In the genomic region with DNA sequence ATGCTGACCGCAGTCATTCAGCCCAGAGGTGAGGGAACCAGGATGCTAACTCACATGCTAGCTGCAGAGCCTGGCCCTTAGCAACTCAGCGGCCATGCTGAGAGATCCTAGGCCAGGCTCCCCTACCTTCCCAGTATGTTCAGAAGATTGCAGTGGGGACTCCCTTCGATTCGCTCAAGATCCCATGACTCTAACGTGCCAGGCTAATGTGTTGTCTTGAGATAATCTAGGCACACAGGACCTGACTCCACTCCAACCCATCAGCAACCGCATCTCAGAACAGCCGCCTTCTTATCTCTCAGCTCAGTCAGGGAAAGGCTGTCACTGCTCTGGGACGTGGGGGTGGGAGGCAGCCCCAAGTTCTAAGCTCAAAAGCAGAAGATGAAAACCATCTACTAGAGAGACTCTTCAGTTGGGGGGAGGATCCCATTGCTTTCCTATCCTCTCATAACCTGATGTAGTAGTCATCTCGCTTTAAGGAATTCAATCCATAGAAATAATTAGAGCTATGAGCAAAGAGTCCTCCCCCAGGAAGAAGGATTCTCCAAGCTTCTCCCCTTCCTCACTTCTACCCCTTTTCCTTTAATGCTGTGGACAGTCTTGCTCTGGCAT, we compare ENCODE assay signal across 19 mouse cellular contexts.
DNase-seq lines count a peak whose midpoint lies in the region; ATAC-seq and TF ChIP-seq lines count a peak whose summit lies in the region.
"Had no signal": no experiment of that assay in that cellular context is flagged by ENCODE, and none has a peak within 500 bp of the region (broad histone marks: within the 10 kb centered on the region; RNA-seq: fewer than 3 reads in every experiment).

No protein-coding gene starts in this region.

- H3K9ac ChIP-seq in liver, embryonic 16.5 days (ENCODE audit: low read depth, low read length), result 0 out of 2 replicates have a peak overlapping the region, but pooled peaks have one; percentile 20
- H3K9ac ChIP-seq in stomach, postnatal 0 days (ENCODE audit: low read length), result no peak overlapping the region
- H3K9ac ChIP-seq in hindbrain, embryonic 16.5 days (ENCODE audit: low read depth, low read length), result no peak overlapping the region
- H3K9ac ChIP-seq: embryonic facial prominence, embryonic 15.5 days; limb, embryonic 13.5 days; midbrain, embryonic 12.5 days; neural tube, embryonic 15.5 days had no signal

- H3K4me3 ChIP-seq in erythroblast, embryonic 14.5 days (replicated peaks), result peak overlapping the region; percentile 4
- H3K4me3 ChIP-seq in liver, embryonic 16.5 days (ENCODE audit: low read depth, low read length), result no peak overlapping the region
- H3K4me3 ChIP-seq in stomach, postnatal 0 days (ENCODE audit: low read depth, low read length), result no peak overlapping the region
- H3K4me3 ChIP-seq in hindbrain, embryonic 16.5 days (ENCODE audit: low read length), result no peak overlapping the region
- H3K4me3 ChIP-seq: embryonic facial prominence, embryonic 15.5 days; limb, embryonic 13.5 days; midbrain, embryonic 12.5 days; neural tube, embryonic 15.5 days had no signal

- peak overlapping the region; percentile 34 for H3K4me2 ChIP-seq in liver, embryonic 16.5 days (ENCODE audit: low read depth, low read length)
- H3K4me2 ChIP-seq in stomach, postnatal 0 days (replicated peaks; ENCODE audit: low read depth), result no peak overlapping the region
- H3K4me2 ChIP-seq in hindbrain, embryonic 16.5 days (ENCODE audit: low read length), result no peak overlapping the region
- H3K4me2 ChIP-seq: embryonic facial prominence, embryonic 15.5 days; limb, embryonic 13.5 days; midbrain, embryonic 12.5 days; neural tube, embryonic 15.5 days had no signal

- TF ChIP-seq CTCF in stomach, postnatal 0 days (IDR thresholded peaks at IDR 0.05; ENCODE audit: low read depth), result no peak

- ATAC-seq in liver, embryonic 16.5 days (ENCODE audit: low read depth), result peak; percentile 95
- 0 out of 2 replicates have a peak, but pooled peaks have one; percentile 15 for ATAC-seq in stomach, postnatal 0 days (ENCODE audit: low FRiP score, low TSS enrichment)
- no peak for ATAC-seq in hindbrain, embryonic 16.5 days
- ATAC-seq: forebrain, embryonic 14.5 days; hindbrain, postnatal 0 days had no signal

- peak overlapping the region; percentile 83 for H3K27ac ChIP-seq in liver, embryonic 16.5 days (ENCODE audit: low read length)
- no peak overlapping the region for H3K27ac ChIP-seq in stomach, postnatal 0 days (replicated peaks)
- no peak overlapping the region for H3K27ac ChIP-seq in hindbrain, embryonic 16.5 days (ENCODE audit: low read depth, low read length)
- H3K27ac ChIP-seq: embryonic facial prominence, embryonic 15.5 days; hindbrain, postnatal 0 days; limb, embryonic 13.5 days; midbrain, embryonic 12.5 days; neural tube, embryonic 15.5 days had no signal

- no peak for TF ChIP-seq EP300 in stomach, postnatal 0 days (optimal IDR thresholded peaks at IDR 0.05)

- no peaks in the 10 kb centered on the region for H3K27me3 ChIP-seq in erythroblast, embryonic 14.5 days (ENCODE audit: control insufficient read depth)
- no peaks in the 10 kb centered on the region for H3K27me3 ChIP-seq in liver, embryonic 16.5 days (ENCODE audit: control insufficient read depth, insufficient read depth, low read depth, low read length)
- H3K27me3 ChIP-seq in stomach, postnatal 0 days (ENCODE audit: control insufficient read depth, insufficient read depth, low read length), result no peaks in the 10 kb centered on the region
- no peaks in the 10 kb centered on the region for H3K27me3 ChIP-seq in hindbrain, embryonic 16.5 days (replicated peaks; ENCODE audit: control insufficient read depth, insufficient read depth, low read length)
- H3K27me3 ChIP-seq: embryonic facial prominence, embryonic 15.5 days; neural tube, embryonic 15.5 days had no signal

- H3K4me1 ChIP-seq in erythroblast, embryonic 14.5 days (ENCODE audit: control insufficient read depth), result peaks cover 47% of the 10 kb centered on the region
- peaks cover 22% of the 10 kb centered on the region for H3K4me1 ChIP-seq in liver, embryonic 16.5 days (ENCODE audit: control insufficient read depth, low read depth, low read length)
- H3K4me1 ChIP-seq in stomach, postnatal 0 days (replicated peaks; ENCODE audit: control insufficient read depth, insufficient read depth), result no peaks in the 10 kb centered on the region
- H3K4me1 ChIP-seq in hindbrain, embryonic 16.5 days (ENCODE audit: control insufficient read depth, insufficient read depth, low read depth, low read length), result no peaks in the 10 kb centered on the region
- H3K4me1 ChIP-seq: embryonic facial prominence, embryonic 15.5 days; midbrain, embryonic 12.5 days; neural tube, embryonic 15.5 days had no signal

- DNase-seq in spleen, postnatal 36 days (ENCODE audit: low spot score in 2 of 2), result peak; percentile 16 to 32
- DNase-seq in spleen, postnatal 14 days (ENCODE audit: low spot score in 2 of 2), result no peak
- DNase-seq in stomach, postnatal 0 days (ENCODE audit: low spot score), result no peak
- DNase-seq in lung, postnatal 36 days, result no peak
- DNase-seq in thymus, postnatal 14 days, result no peak
- DNase-seq: adrenal gland, postnatal 10 days; cerebellum, adult 11-12 months; heart, adult 18-20 months; heart, postnatal 10 days; lung, postnatal 10 days had no signal

- WGBS in liver, embryonic 16.5 days (ENCODE audit: insufficient replicate concordance), result 13% methylated on average over 9 of the region's 9 CpGs
- WGBS in stomach, postnatal 0 days, result 69% methylated on average over 9 of the region's 9 CpGs
- WGBS in hindbrain, embryonic 16.5 days, result 85% methylated on average over 9 of the region's 9 CpGs

- no peaks in the 10 kb centered on the region; the same call in 1 of the 2 replicates for H3K9me3 ChIP-seq in erythroblast, embryonic 14.5 days (ENCODE audit: control insufficient read depth, low read length)
- no peaks in the 10 kb centered on the region for H3K9me3 ChIP-seq in liver, embryonic 16.5 days (replicated peaks; ENCODE audit: control insufficient read depth, low read length)
- no peaks in the 10 kb centered on the region for H3K9me3 ChIP-seq in stomach, postnatal 0 days (ENCODE audit: control insufficient read depth, low read length)
- H3K9me3 ChIP-seq in hindbrain, embryonic 16.5 days (ENCODE audit: control insufficient read depth, low read length), result no peaks in the 10 kb centered on the region
- H3K9me3 ChIP-seq: embryonic facial prominence, embryonic 15.5 days; limb, embryonic 13.5 days; midbrain, embryonic 12.5 days; neural tube, embryonic 15.5 days had no signal

- H3K36me3 ChIP-seq in erythroblast, embryonic 14.5 days (ENCODE audit: control insufficient read depth), result no peaks in the 10 kb centered on the region
- H3K36me3 ChIP-seq in liver, embryonic 16.5 days (ENCODE audit: control insufficient read depth, insufficient read depth), result no peaks in the 10 kb centered on the region
- H3K36me3 ChIP-seq in stomach, postnatal 0 days (ENCODE audit: control insufficient read depth, insufficient read depth, low read length), result no peaks in the 10 kb centered on the region
- H3K36me3 ChIP-seq in hindbrain, embryonic 16.5 days (ENCODE audit: control insufficient read depth, insufficient read depth, low read length), result no peaks in the 10 kb centered on the region
- H3K36me3 ChIP-seq: embryonic facial prominence, embryonic 15.5 days; limb, embryonic 13.5 days; midbrain, embryonic 12.5 days; neural tube, embryonic 15.5 days had no signal

Comparison
In these comparisons a context has a peak if more than half of its experiments do, and no peak if none do; other contexts are left out.
1. DNase-seq: peak in spleen, postnatal 36 days (2 of 2); none in spleen, postnatal 14 days (0 of 2), stomach, postnatal 0 days (single experiment), lung, postnatal 36 days (single experiment) and thymus, postnatal 14 days (single experiment).